Mouse (Mus musculus) CH12.LX (cell line): ENCODE data around the gene Gm4881. TPM values are rescaled to one million over a fixed set of nuclear protein-coding genes. Genes with fewer than 3 reads are reported as not detected.

ENCODE experiments used
- DNase-seq: peaks from one replicate; pipeline ENCODE4 v3.0.0-alpha.2; 2013; ENCODE audit errors: extremely low read depth
- H3K27ac ChIP-seq: 2 replicates; pipeline ENCODE4 v1.5.1; 2012; ENCODE audit warnings: low read depth, mild to moderate bottlenecking, control low read depth, moderate library complexity; ENCODE audit not compliant: insufficient read depth
- H3K27me3 ChIP-seq: replicated peaks from 2 replicates; pipeline ENCODE3; 2012; ENCODE audit warnings: inconsistent platforms
- H3K36me3 ChIP-seq, 2 experiments: replicated peaks in 1 of 2; 2 replicates each; pipeline versions ENCODE3 to v1.6.1; 2012; ENCODE audit warnings: inconsistent platforms in 1 of 2, low read length in 1 of 2, mild to moderate bottlenecking in 1 of 2, mixed read lengths in 1 of 2, moderate library complexity in 1 of 2; ENCODE audit not compliant: control insufficient read depth in 1 of 2, insufficient read depth in 1 of 2
- H3K4me1 ChIP-seq, 2 experiments: 2 replicates each; pipeline ENCODE4 v1.6.1; 2012; ENCODE audit warnings: inconsistent platforms in 1 of 2, moderate library complexity in 1 of 2; ENCODE audit not compliant: insufficient read depth in 2 of 2, control insufficient read depth in 1 of 2
- H3K4me2 ChIP-seq: 2 replicates; pipeline ENCODE4 v1.6.1; 2012; ENCODE audit warnings: low read depth, mild to moderate bottlenecking, control low read depth; ENCODE audit not compliant: poor library complexity, insufficient read depth, severe bottlenecking
- H3K4me3 ChIP-seq, 3 experiments: fragments of 150-350 bp in 1 of 3; sonication (generic) in 1 of 3; replicated peaks in 1 of 3; 2 replicates each; pipeline versions ENCODE3 to v1.5.1; 2011 to 2012; ENCODE audit warnings: low read depth in 2 of 3, low read length in 2 of 3, mild to moderate bottlenecking in 2 of 3, moderate library complexity in 2 of 3, control low read depth in 1 of 3, improper control_type of control experiment in 1 of 3, inconsistent platforms in 1 of 3, mixed read lengths in 1 of 3; ENCODE audit not compliant: poor library complexity in 1 of 3
- H3K79me2 ChIP-seq: replicated peaks from 2 replicates; pipeline ENCODE4 v1.6.1; 2012; ENCODE audit warnings: mild to moderate bottlenecking, moderate library complexity; ENCODE audit not compliant: control insufficient read depth, poor library complexity, insufficient read depth, severe bottlenecking; ENCODE audit errors: extremely low read depth
- H3K9ac ChIP-seq: 2 replicates; pipeline ENCODE4 v1.6.1; 2012; ENCODE audit warnings: low read depth, mild to moderate bottlenecking, control low read depth, moderate library complexity; ENCODE audit not compliant: insufficient read depth
- H3K9me3 ChIP-seq: replicated peaks from 2 replicates; pipeline ENCODE3; 2012; ENCODE audit warnings: low read length, inconsistent platforms, mixed read lengths
- BHLHE40 ChIP-seq: IDR thresholded peaks from 2 replicates; pipeline ENCODE4 v1.6.1; 2011; ENCODE audit warnings: mild to moderate bottlenecking, low read depth, low read length, improper control_type of control experiment
- CHD1 ChIP-seq: IDR thresholded peaks from 2 replicates; pipeline ENCODE4 v1.6.1; 2012; ENCODE audit warnings: low read depth, low read length, improper control_type of control experiment, inconsistent platforms
- CHD2 ChIP-seq: IDR thresholded peaks from 2 replicates; pipeline ENCODE4 v1.6.1; 2011; ENCODE audit warnings: low read length, improper control_type of control experiment
- CTCF ChIP-seq, 2 experiments: IDR thresholded peaks in 1 of 2; conservative IDR thresholded peaks in 1 of 2; 2 replicates each; pipeline ENCODE4 v1.5.1; 2011 to 2012; ENCODE audit warnings: low read depth in 2 of 2, low read length in 2 of 2, improper control_type of control experiment in 1 of 2, inconsistent platforms in 1 of 2, mild to moderate bottlenecking in 1 of 2, moderate library complexity in 1 of 2
- E2F4 ChIP-seq: IDR thresholded peaks from 2 replicates; pipeline ENCODE4 v1.6.1; 2011; ENCODE audit warnings: low read depth, low read length, improper control_type of control experiment; ENCODE audit not compliant: insufficient replicate concordance
- EP300 ChIP-seq: IDR thresholded peaks from 2 replicates; pipeline ENCODE4 v1.6.1; 2011; ENCODE audit warnings: low read length, improper control_type of control experiment
- ETS1 ChIP-seq: conservative IDR thresholded peaks from 2 replicates; pipeline ENCODE4 v1.6.1; 2012; ENCODE audit warnings: low read depth, mild to moderate bottlenecking, inconsistent platforms, low read length, improper control_type of control experiment, moderate library complexity
- GABPA ChIP-seq: IDR thresholded peaks from 2 replicates; pipeline ENCODE4 v1.6.1; 2012; ENCODE audit warnings: low read depth, low read length, improper control_type of control experiment, inconsistent platforms; ENCODE audit not compliant: insufficient replicate concordance
- IRF4 ChIP-seq: IDR thresholded peaks from 2 replicates; pipeline ENCODE4 v1.6.1; 2014; ENCODE audit warnings: low read depth, mild to moderate bottlenecking, inconsistent platforms, low read length, improper control_type of control experiment
- JUN ChIP-seq: IDR thresholded peaks from 2 replicates; pipeline ENCODE4 v1.6.1; 2011; ENCODE audit warnings: low read depth, mild to moderate bottlenecking, low read length, improper control_type of control experiment, moderate library complexity; ENCODE audit not compliant: insufficient read depth
- JUND ChIP-seq: conservative IDR thresholded peaks from 2 replicates; pipeline ENCODE4 v1.6.1; 2011; ENCODE audit warnings: low read depth, low read length, improper control_type of control experiment
- KAT2A ChIP-seq: IDR thresholded peaks from 2 replicates; pipeline ENCODE4 v1.6.1; 2012; ENCODE audit warnings: low read length, improper control_type of control experiment, inconsistent platforms; ENCODE audit not compliant: insufficient replicate concordance
- MEF2A ChIP-seq: IDR thresholded peaks from 2 replicates; pipeline ENCODE4 v1.6.1; 2014; ENCODE audit warnings: low read depth, mild to moderate bottlenecking, inconsistent platforms, low read length, improper control_type of control experiment, borderline replicate concordance
- MXI1 ChIP-seq: IDR thresholded peaks from 2 replicates; pipeline ENCODE4 v1.6.1; 2011; ENCODE audit warnings: mild to moderate bottlenecking, low read depth, low read length, improper control_type of control experiment
- MYC ChIP-seq: IDR thresholded peaks from 2 replicates; pipeline ENCODE4 v1.6.1; 2011; ENCODE audit warnings: low read depth, mild to moderate bottlenecking, improper control_type of control experiment, low read length
- POLR2A ChIP-seq: IDR thresholded peaks from 2 replicates; pipeline ENCODE4 v1.6.1; 2011; ENCODE audit warnings: low read depth, mild to moderate bottlenecking, improper control_type of control experiment, low read length
- POLR2AphosphoS2 ChIP-seq: IDR thresholded peaks from 2 replicates; pipeline ENCODE4 v1.6.1; 2011; ENCODE audit warnings: low read depth, low read length, improper control_type of control experiment
- RAD21 ChIP-seq: IDR thresholded peaks from 2 replicates; pipeline ENCODE4 v1.6.1; 2011; ENCODE audit warnings: low read depth, mild to moderate bottlenecking, low read length, improper control_type of control experiment, moderate library complexity
- RCOR1 ChIP-seq: conservative IDR thresholded peaks from 2 replicates; pipeline ENCODE4 v1.6.1; 2012; ENCODE audit warnings: low read depth, mild to moderate bottlenecking, inconsistent platforms, low read length, improper control_type of control experiment
- SIN3A ChIP-seq: IDR thresholded peaks from 2 replicates; pipeline ENCODE4 v1.6.1; 2012; ENCODE audit warnings: low read length, improper control_type of control experiment, inconsistent platforms
- SMC3 ChIP-seq: IDR thresholded peaks from 2 replicates; pipeline ENCODE4 v1.6.1; 2011; ENCODE audit warnings: low read depth, low read length, improper control_type of control experiment
- TBP ChIP-seq: conservative IDR thresholded peaks from 2 replicates; pipeline ENCODE4 v1.6.1; 2011; ENCODE audit warnings: low read depth, low read length, improper control_type of control experiment
- TCF12 ChIP-seq: IDR thresholded peaks from 2 replicates; pipeline ENCODE4 v1.6.1; 2014; ENCODE audit warnings: low read depth, mild to moderate bottlenecking, inconsistent platforms, low read length, improper control_type of control experiment
- ZC3H11A ChIP-seq: IDR thresholded peaks from 2 replicates; pipeline ENCODE4 v1.6.1; 2012; ENCODE audit warnings: low read depth, mild to moderate bottlenecking, inconsistent platforms, low read length, improper control_type of control experiment
- dilution Hi-C: fragments of 300-500 bp; cut with MboI; formaldehyde crosslinking; loops from 2 replicates; pipeline ENCODE4 v1.14.3; 2020; ENCODE audit warnings: low sequenced_read_pairs; ENCODE audit not compliant: extremely low pct_unique_long_range_greater_than_20kb, extremely low pct_ligation_motif_present
- in situ Hi-C: fragments of 300-500 bp; cut with MboI; formaldehyde crosslinking; loops from 3 replicates; pipeline ENCODE4 v1.14.3; 2019; ENCODE audit warnings: low sequenced_read_pairs, low pct_ligation_motif_present, low pct_unique_long_range_greater_than_20kb, mixed read lengths
- polyA plus RNA-seq: library from polyadenylated mRNA; unstranded; fragments of >175 nt; gene quantifications from 2 replicates; pipeline ENCODE4 v1.2.1, GENCODE M21; 2012; ENCODE audit warnings: low read depth; ENCODE audit not compliant: insufficient read length
- total RNA-seq, 2 experiments: library from RNA; depleted of rRNA; stranded (reverse); fragments of 300-350 nt in 1 of 2; fragments of >200 nt in 1 of 2; gene quantifications; 2 replicates each; pipeline ENCODE4 v1.2.3; 2012 to 2014

Gm4881 gene
- total and polyA plus RNA-seq, 3 experiments, result not detected

GRCm38 (mm10) chr7:24967966-24968365 is 23.7 kb upstream of the Gm4881 start:
- H3K27ac ChIP-seq, result no peak overlapping the region
- in situ Hi-C loops (no loop called here), dilution Hi-C loops (no loop called here)
- H3K36me3 ChIP-seq, result peaks cover 0 to 17% of the 10 kb centered on the region in 2 experiments
- no peaks in the 10 kb centered on the region for H3K9me3 ChIP-seq
- H3K79me2 ChIP-seq, result no peaks in the 10 kb centered on the region
- no peak overlapping the region for H3K9ac ChIP-seq
- H3K27me3 ChIP-seq, result no peaks in the 10 kb centered on the region
- TF ChIP-seq CHD2, result no peak
- no peak for TF ChIP-seq TCF12
- TF ChIP-seq POLR2A, result no peak
- TF ChIP-seq TBP, result no peak
- TF ChIP-seq GABPA, result no peak
- TF ChIP-seq MYC, result no peak
- DNase-seq, result no peak
- peaks cover 2 to 26% of the 10 kb centered on the region in 2 experiments; a peak in 2 of 4 replicates for H3K4me1 ChIP-seq
- H3K4me2 ChIP-seq, result no peak overlapping the region
- no peak overlapping the region for H3K4me3 ChIP-seq

GRCm38 (mm10) chr7:24964897-24965535 is 20.7 kb upstream of the Gm4881 start:
- peak; percentile 82 for DNase-seq
- dilution Hi-C loops, result no loop called here
- Histone ChIP-seq H3K9me3 (no peaks in the 10 kb centered on the region), H3K27ac (no peak overlapping the region), H3K79me2 (no peaks in the 10 kb centered on the region), H3K4me1 (peaks cover 5 to 15% of the 10 kb centered on the region in 2 experiments), H3K4me3 (no peak overlapping the region), H3K36me3 (peaks cover 0 to 11% of the 10 kb centered on the region in 2 experiments), H3K4me2 (no peak overlapping the region), H3K27me3 (peaks cover 5% of the 10 kb centered on the region), H3K9ac (no peak overlapping the region)
- in situ Hi-C loops, result loop anchor here (5.0 kb wide), 1 partner anchor 118 kb away; no protein-coding TSS in a partner anchor
- TF ChIP-seq E2F4, result no peak
- peak; percentile 66 for TF ChIP-seq RAD21
- peak; percentile 62 to 80 for TF ChIP-seq CTCF (conservative IDR thresholded peaks at IDR 0.05 in 1 of 2, IDR thresholded peaks at IDR 0.05 in 1 of 2; ENCODE audit: low read depth in 2 of 2, low read length in 2 of 2)
- TF ChIP-seq SMC3, result peak; percentile 72

GRCm38 (mm10) chr7:24964288-24964687 is 20.0 kb upstream of the Gm4881 start:
- dilution Hi-C loops, result no loop called here
- no peak overlapping the region for H3K27ac ChIP-seq

More at GRCm38 (mm10) chr7:24964288-24964687, 20.0 kb upstream of the Gm4881 start:
- Histone ChIP-seq H3K27me3 (peaks cover 8% of the 10 kb centered on the region), H3K36me3 (peaks cover 0 to 5% of the 10 kb centered on the region in 2 experiments), H3K9me3 (no peaks in the 10 kb centered on the region), H3K9ac (no peak overlapping the region), H3K79me2 (no peaks in the 10 kb centered on the region), H3K4me3 (no peak overlapping the region), H3K4me1 (peaks cover 5 to 15% of the 10 kb centered on the region in 2 experiments), H3K4me2 (no peak overlapping the region)
- TF ChIP-seq JUN (peak; percentile 40), KAT2A (0 out of 2 replicates have a peak, but pooled peaks have one; percentile 35), MXI1 (0 out of 2 replicates have a peak, but pooled peaks have one; percentile 21), IRF4 (peak; percentile 84), CHD2 (0 out of 2 replicates have a peak, but pooled peaks have one; percentile 48), POLR2AphosphoS2 (no peak), EP300 (peak; percentile 71), ZC3H11A (no peak), TCF12 (peak; percentile 57), SIN3A (no peak), CHD1 (no peak), MEF2A (peak; percentile 21; the same call in 1 of the 2 replicates), RCOR1 (0 out of 2 replicates have a peak, but pooled peaks have one; percentile 27), ETS1 (0 out of 2 replicates have a peak, but pooled peaks have one; percentile 27), BHLHE40 (peak; percentile 18; the same call in 1 of the 2 replicates), JUND (peak; percentile 63)
- in situ Hi-C loops, result loop anchor here (5.0 kb wide), 1 partner anchor 117 kb away; no protein-coding TSS in a partner anchor
- peak; percentile 39 for DNase-seq
